Mouse (Mus musculus) midbrain, postnatal 0 days (tissue): ENCODE data around the gene Kansl1l. TPM values are rescaled to one million over a fixed set of nuclear protein-coding genes. Genes with fewer than 3 reads are reported as not detected.

Source experiments
- ATAC-seq: fragments of 200-750 bp; cut with Nextera tagmentation; 2 replicates; pipeline ENCODE4 v1.8.0; 2017; ENCODE audit warnings: moderate number of reproducible peaks, mild to moderate bottlenecking, moderate TSS enrichment, moderate library complexity; ENCODE audit not compliant: low FRiP score
- DNase-seq: peaks from one replicate; pipeline ENCODE4 v3.0.0-alpha.2; 2015; ENCODE audit warnings: low spot score
- H3K27ac ChIP-seq: fragments of 300-500 bp; sonication (generic); 2 replicates; pipeline ENCODE4 v1.5.1; 2014; ENCODE audit warnings: low read depth, mild to moderate bottlenecking, low read length, mixed read lengths
- H3K27me3 ChIP-seq: fragments of 300-500 bp; sonication (generic); 2 replicates; pipeline ENCODE4 v1.6.1; 2014; ENCODE audit warnings: low read length, control low read depth, mixed read lengths; ENCODE audit not compliant: insufficient read depth
- H3K36me3 ChIP-seq: fragments of 300-500 bp; sonication (generic); 2 replicates; pipeline ENCODE4 v1.6.1; 2014; ENCODE audit warnings: low read length, control low read depth, mixed read lengths; ENCODE audit not compliant: insufficient read depth
- H3K4me1 ChIP-seq: fragments of 300-500 bp; sonication (generic); 2 replicates; pipeline ENCODE4 v1.6.1; 2014; ENCODE audit warnings: mild to moderate bottlenecking, control low read depth, antibody characterized with exemption, low read length, mixed read lengths; ENCODE audit not compliant: insufficient read depth
- H3K4me2 ChIP-seq: fragments of 300-500 bp; sonication (generic); 2 replicates; pipeline ENCODE4 v1.6.1; 2014; ENCODE audit warnings: low read depth, mild to moderate bottlenecking, low read length, mixed read lengths; ENCODE audit not compliant: poor library complexity, severe bottlenecking
- H3K4me3 ChIP-seq: fragments of 300-500 bp; sonication (generic); 2 replicates; pipeline ENCODE4 v1.5.1; 2014; ENCODE audit warnings: low read depth, mild to moderate bottlenecking, low read length, moderate library complexity
- H3K9ac ChIP-seq: fragments of 300-500 bp; sonication (generic); replicated peaks from 2 replicates; pipeline ENCODE4 v1.6.1; 2014; ENCODE audit warnings: mild to moderate bottlenecking, low read length, moderate library complexity, mixed read lengths; ENCODE audit not compliant: poor library complexity, severe bottlenecking
- H3K9me3 ChIP-seq: fragments of 300-500 bp; sonication (generic); 2 replicates; pipeline ENCODE4 v1.6.1; 2016; ENCODE audit warnings: low read length, control low read depth
- CTCF ChIP-seq: IDR thresholded peaks from 2 replicates; pipeline ENCODE4 v1.5.1; 2016; ENCODE audit warnings: antibody characterized with exemption, mild to moderate bottlenecking
- WGBS: fragments of 180-500 bp; shearing (Covaris S2); extraction: QIAGEN DNeasy Blood & Tissue Kit; methylation state at CpG from one replicate; pipeline ENCODE4 v1.1.7; 2014; 5-methylcytosine and 5-hydroxymethylcytosine counted together
- polyA plus RNA-seq: library from polyadenylated mRNA; unstranded; fragments of >200 nt; fragmentation: Nextera tagmentation; extraction: Ambion mirVana; gene quantifications from 2 replicates; pipeline ENCODE4 v1.2.1, GENCODE M21; 2015
- total RNA-seq: library from RNA; depleted of rRNA; stranded (reverse); fragments of >200 nt; gene quantifications from 2 replicates; pipeline ENCODE4 v1.2.3, GENCODE M21; 2014

Gene Kansl1l
- total and polyA plus RNA-seq, 2 experiments from 2014 or later, result 9.7 to 20.8 TPM

DNA sequence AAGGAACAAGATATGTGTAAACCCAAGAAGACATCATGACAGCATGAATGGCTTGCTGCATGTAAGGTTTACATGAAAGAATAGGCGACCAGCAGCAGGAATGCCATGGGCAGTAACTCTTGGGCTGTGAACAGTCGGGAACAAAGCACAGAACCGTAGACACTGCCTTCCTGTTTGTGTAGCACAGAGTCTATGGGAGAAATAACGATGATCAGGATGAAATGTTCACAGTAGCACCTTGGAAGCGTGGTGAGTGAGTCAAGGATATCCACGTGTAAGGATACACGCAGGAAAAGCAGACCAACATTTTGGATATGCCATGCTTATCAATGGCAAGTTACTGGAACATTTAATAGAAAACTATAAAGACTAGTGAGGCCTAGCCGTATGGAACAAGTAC, 2.6 kb downstream of the Kansl1l start:
- no peaks in the 10 kb centered on the region for H3K27me3 ChIP-seq
- no peak for TF ChIP-seq CTCF
- H3K36me3 ChIP-seq, result no peaks in the 10 kb centered on the region
- no peak for ATAC-seq
- no peak for DNase-seq
- WGBS, result 57% methylated on average over 8 of the region's 8 CpGs
- H3K4me2 ChIP-seq, result no peak overlapping the region
- no peak overlapping the region for H3K4me3 ChIP-seq
- H3K9me3 ChIP-seq, result no peaks in the 10 kb centered on the region
- no peak overlapping the region for H3K27ac ChIP-seq
- no peak overlapping the region for H3K9ac ChIP-seq
- H3K4me1 ChIP-seq, result peaks cover 3% of the 10 kb centered on the region; the same call in 1 of the 2 replicates

DNA sequence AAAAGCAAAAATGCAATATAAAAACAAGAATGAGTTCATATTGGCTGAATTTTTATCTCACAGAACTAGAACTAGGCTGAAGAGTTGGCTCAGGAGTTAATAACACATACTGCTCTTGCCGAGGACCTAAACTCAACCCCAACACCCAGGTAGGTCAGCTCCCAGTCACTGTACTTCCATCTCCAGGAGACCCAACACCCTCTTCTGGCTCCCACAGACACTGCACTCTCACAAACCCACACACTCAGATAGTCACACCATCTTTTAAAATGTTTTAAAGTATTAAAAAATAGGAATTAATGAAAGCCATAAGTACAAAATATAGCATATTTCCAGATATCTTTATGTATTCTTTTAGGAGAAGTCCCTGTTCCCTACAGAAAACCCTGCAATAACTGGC, 4.2 kb downstream of the Kansl1l start:
- Histone ChIP-seq H3K27ac (no peak overlapping the region), H3K36me3 (no peaks in the 10 kb centered on the region), H3K4me2 (no peak overlapping the region), H3K9ac (no peak overlapping the region), H3K9me3 (no peaks in the 10 kb centered on the region), H3K4me3 (no peak overlapping the region), H3K4me1 (peaks cover 3% of the 10 kb centered on the region; the same call in 1 of the 2 replicates), H3K27me3 (no peaks in the 10 kb centered on the region)
- peak; percentile 17; the same call in 1 of the 2 replicates for TF ChIP-seq CTCF
- ATAC-seq, result no peak
- no peak for DNase-seq
- 88% methylated on average over 1 of the region's 1 CpGs for WGBS

DNA sequence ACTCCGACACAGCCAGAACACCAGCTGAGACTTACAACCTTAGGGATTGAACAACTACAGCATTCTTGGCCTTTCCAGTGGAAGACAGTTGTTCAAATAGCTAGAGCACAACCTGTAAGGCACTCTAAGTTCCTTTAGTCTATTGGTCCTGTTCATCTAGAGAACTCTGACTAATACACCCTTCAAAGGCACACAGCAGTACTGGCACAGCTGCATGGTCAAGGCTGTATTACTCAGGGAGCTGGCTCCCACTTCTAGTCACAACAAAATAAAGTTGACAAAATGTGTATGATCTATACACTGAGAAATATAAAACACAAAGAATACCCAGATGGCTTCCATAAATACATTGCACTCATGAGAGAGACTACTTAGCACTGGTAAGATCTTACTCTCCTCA, 10.5 kb downstream of the Kansl1l start:
- H3K4me1 ChIP-seq, result no peaks in the 10 kb centered on the region
- no peak for ATAC-seq
- no peak overlapping the region for H3K9ac ChIP-seq
- WGBS, result 88% methylated on average over 1 of the region's 1 CpGs
- no peak overlapping the region for H3K4me2 ChIP-seq
- TF ChIP-seq CTCF, result no peak
- H3K27me3 ChIP-seq, result no peaks in the 10 kb centered on the region
- no peaks in the 10 kb centered on the region for H3K36me3 ChIP-seq
- H3K27ac ChIP-seq, result no peak overlapping the region
- DNase-seq, result no peak
- H3K4me3 ChIP-seq, result no peak overlapping the region
- no peaks in the 10 kb centered on the region for H3K9me3 ChIP-seq

DNA sequence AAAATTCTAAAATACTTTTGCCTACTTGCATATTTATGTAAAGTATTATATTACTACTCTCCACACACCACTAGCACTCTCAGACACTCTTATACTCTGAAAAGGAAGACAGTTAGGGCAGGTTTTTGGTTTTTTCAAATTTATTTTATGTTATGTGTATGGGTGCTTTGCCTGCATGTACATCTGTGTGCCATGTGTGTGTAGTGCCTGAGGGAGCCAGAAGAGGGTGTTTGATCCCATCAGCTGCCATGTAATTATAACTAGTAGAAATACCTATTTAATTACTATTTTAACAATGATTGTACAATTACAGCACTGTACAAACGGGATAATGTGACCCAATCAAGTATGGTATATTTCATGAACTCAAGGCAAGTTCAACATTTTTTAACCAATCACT, 12.0 kb downstream of the Kansl1l start:
- no peak overlapping the region for H3K27ac ChIP-seq
- TF ChIP-seq CTCF, result no peak
- H3K9ac ChIP-seq, result no peak overlapping the region
- H3K27me3 ChIP-seq, result no peaks in the 10 kb centered on the region
- H3K9me3 ChIP-seq, result no peaks in the 10 kb centered on the region
- DNase-seq, result no peak
- no peak overlapping the region for H3K4me2 ChIP-seq
- no peaks in the 10 kb centered on the region for H3K4me1 ChIP-seq
- ATAC-seq, result no peak
- H3K4me3 ChIP-seq, result no peak overlapping the region
- 90% methylated on average over 1 of the region's 1 CpGs for WGBS
- no peaks in the 10 kb centered on the region; the same call in 1 of the 2 replicates for H3K36me3 ChIP-seq

DNA sequence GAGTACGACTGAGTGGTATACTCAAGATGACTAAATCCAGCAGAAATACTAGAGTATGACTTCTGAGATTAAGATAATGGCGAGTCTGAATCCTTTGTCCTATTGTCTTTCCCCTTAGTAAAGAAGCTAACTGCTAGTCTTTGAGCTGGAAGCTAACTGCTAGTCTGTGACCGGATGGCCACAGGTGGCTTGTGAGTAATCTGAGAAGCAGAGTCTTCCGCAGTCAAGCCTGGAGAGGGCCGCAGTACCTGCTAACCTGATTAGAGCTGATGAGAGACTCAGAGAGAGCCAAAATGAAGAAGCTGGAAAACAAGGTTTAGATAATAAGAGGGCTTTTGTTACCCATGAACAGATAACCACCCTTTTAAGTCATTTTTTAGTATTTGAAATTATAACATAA, 12.7 kb downstream of the Kansl1l start:
- Histone ChIP-seq H3K9ac (no peak overlapping the region), H3K4me1 (no peaks in the 10 kb centered on the region), H3K9me3 (no peaks in the 10 kb centered on the region), H3K4me2 (no peak overlapping the region), H3K36me3 (peaks cover 5% of the 10 kb centered on the region), H3K27ac (no peak overlapping the region), H3K27me3 (no peaks in the 10 kb centered on the region), H3K4me3 (no peak overlapping the region)
- DNase-seq (no peak), ATAC-seq (no peak)
- 60% methylated on average over 5 of the region's 5 CpGs for WGBS
- no peak for TF ChIP-seq CTCF

DNA sequence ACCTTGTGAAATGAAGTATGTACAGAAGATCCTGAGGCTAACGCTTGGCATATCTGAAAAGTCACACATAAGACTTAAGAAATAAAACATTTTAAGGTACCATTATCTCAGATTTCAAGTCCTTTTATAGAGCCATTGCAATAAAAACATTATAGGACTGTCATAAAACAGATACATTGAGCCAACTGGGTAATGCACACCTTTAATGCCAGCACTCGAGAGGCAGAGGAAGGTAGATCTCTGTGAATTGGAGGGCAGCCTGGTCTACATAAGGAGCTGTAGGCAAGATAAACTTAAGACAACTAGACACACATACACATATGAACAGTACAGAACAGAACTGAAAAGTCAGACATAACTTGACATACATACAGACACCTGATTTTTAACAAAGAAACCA, 19.4 kb downstream of the Kansl1l start:
- H3K9ac ChIP-seq, result no peak overlapping the region
- no peaks in the 10 kb centered on the region for H3K9me3 ChIP-seq
- DNase-seq (no peak), ATAC-seq (no peak)
- no peak for TF ChIP-seq CTCF
- H3K27ac ChIP-seq, result no peak overlapping the region
- no peak overlapping the region for H3K4me2 ChIP-seq
- H3K4me3 ChIP-seq, result no peak overlapping the region
- H3K36me3 ChIP-seq, result peaks cover 5% of the 10 kb centered on the region
- 97% methylated on average over 2 of the region's 2 CpGs for WGBS
- H3K4me1 ChIP-seq, result no peaks in the 10 kb centered on the region
- no peaks in the 10 kb centered on the region for H3K27me3 ChIP-seq
